Mouse (Mus musculus): ENCODE data around the gene Hlf.

DNA sequence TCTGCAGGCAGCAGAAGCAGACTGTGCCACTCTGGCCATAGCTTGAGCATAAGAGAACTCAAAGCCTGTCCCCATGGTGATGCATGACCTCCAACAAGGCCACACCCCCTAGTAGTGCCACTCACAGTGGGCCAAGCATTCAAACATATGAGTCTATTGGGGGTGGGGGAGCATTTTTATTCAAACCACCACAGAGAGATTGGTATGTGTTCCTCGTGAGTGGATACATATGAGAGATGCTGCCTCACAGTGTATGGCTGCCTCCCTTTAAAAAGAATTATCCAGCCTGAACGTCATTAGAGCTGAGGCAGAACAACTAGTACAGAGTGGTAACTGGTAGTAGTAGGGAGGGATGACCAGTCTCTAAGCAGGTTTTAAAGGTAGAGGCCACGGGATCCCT lies 33.2 kb upstream of the Hlf start:
- no peak for TF ChIP-seq MAFK (IDR thresholded peaks at IDR 0.05; ENCODE audit: insufficient read depth, low read depth, low read length)
- TF ChIP-seq HCFC1 (IDR thresholded peaks at IDR 0.05; ENCODE audit: borderline replicate concordance, insufficient read depth, low read length) = no peak
